Mouse (Mus musculus) spleen, postnatal 14 days (tissue): ENCODE measurements around the gene 1700113H08Rik.

ENCODE experiments used
- DNase-seq, 2 experiments: peaks; one replicate each; pipeline ENCODE4 v3.0.0; 2021 to 2022; ENCODE audit warnings: low spot score in 2 of 2

1700113H08Rik gene

GRCm38 (mm10) chr10:87209466-87209865 lies 151.6 kb downstream of the 1700113H08Rik start:
- DNase-seq, result no peak

- DNase-seq, result no peak
These were observed 153.2 kb downstream of the 1700113H08Rik start for GRCm38 (mm10) chr10:87211046-87211445.

DNA sequence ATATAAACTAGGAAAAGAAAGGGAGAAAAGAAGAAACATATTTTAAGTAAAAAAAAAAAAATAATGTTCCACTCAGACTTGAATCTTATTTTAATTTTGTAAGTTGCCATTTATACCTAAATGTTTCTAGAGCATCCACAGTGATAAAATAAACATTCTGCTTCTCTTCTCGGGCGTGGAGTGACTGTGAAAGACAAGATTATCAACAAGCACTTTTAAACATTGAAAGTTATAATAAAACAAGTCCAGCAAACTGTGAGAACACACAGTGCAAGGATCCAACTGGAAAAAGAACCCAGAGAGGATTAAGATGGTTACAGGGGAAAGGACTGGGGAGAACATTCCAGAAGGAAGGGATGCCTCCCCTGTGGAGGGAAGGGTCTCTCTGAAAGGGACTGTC lies 155.0 kb downstream of the 1700113H08Rik start:
- no peak for DNase-seq

DNA sequence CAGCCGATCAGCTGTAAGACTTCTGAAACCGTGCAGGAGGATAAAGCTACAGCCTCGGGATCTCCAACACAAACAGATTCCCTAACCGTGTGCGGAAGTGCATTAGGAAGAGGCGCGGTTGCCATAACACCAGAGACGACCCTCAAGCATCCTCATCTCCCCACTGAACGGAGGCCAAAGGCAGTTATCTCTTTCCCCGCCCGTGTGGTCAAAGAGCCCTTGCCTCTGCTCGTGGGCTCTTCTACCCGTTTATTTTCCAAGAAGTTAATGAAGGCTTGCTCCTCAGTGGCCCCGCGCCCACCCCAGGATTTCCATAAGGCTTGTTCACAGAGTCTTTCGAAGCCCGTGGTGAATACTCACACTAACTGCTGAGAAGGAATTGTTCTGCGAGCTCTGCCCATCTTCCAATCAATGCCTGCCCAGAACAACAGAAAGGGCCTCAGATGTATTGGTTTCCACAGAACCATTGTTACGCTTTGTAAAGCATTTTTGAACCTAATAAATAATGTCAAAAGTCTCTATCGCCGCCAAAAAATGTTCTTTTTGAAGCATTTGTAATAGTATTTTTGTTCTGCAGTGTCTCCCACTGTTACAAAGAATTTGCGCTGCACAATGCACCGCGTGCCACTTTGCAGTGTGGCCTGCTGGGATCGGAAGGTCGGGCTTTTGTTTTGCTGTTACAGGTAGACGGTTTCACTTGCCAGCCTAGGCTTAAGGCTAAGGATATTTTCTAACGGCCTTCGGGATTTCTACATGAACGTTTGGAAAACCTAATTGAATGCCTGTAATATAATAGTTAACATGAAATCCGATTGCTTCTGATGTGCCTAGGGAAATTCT lies 172.4 kb downstream of the 1700113H08Rik start:
- DNase-seq, result no peak

GRCm38 (mm10) chr10:87239332-87240008 lies 181.6 kb downstream of the 1700113H08Rik start:
- no peak for DNase-seq

DNA sequence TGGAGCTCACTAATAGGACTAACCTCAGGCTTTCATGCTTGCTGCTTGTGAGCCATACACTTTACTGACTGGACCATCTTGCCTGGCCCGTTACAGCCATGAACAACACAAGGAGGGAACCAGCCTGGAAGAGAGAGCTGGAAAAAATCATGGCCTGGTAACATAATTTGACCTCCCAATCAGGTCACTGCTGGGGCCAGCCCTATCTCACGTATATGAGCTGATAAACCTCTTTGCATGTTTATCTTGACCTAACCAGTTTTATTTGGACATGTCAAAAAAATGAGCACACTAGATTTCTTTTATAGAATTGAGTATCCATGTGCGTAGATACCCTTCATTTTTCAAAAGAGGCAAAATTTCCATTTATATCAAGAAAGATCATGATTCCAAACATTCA lies 213.9 kb downstream of the 1700113H08Rik start:
- DNase-seq, result no peak

DNA sequence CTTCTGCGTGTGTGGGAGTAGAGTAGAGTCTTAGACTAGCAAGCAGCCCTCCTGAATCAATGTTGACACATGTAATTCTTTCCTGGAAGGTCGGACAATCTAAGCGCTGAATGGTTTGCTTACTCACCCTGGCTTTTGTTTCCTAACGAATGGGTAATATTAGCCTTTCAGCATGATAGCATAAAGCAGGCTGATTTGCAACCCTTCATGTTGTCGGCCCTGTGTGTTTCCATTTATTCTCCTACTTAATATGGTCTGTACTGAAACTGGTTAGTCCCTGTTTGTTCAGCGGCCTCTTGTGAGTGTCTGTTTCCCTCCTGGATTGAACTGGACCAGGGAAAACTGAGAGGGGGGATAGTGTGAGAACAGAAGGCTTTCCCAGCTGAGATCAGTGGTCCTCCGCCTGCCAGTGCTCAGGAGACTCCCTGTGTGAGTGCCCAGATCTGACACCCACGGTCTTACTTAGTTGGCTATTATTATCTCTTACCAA lies 214.3 kb downstream of the 1700113H08Rik start:
- DNase-seq, result no peak

DNA sequence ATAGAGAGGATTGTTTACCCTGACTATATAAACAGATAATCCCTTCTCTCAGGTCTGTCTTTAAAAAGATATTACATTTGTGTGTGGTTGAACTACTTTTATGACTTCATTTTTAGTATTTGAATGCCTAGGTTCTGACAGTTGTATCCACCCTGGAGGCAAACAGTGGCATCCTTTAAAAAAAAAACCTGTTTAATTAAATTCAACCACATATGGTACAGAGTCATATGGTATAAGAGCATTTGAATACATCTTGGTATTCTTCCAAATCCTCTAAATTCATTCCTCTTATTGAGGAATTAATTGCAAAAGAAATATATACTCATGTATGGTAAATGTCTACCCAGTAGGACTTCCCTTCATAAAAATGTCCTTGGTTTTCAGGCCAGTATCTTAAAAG lies 217.2 kb downstream of the 1700113H08Rik start:
- no peak for DNase-seq
